Mouse (Mus musculus) layer of hippocampus, adult 11-12 months (tissue): ENCODE data around the gene Gm9817.
A peak's percentile ranks its signal among the peaks of the same experiment; 100 is the strongest.
"Not testable (repeated sequence)": the region's sequence is repeated elsewhere in the genome, so short reads cannot be mapped to it uniquely, and the experiment has no call there.

Experiments used
- DNase-seq: peaks from one replicate; pipeline ENCODE4 v3.0.0; 2022; ENCODE audit warnings: low spot score

Gm9817 gene

DNA sequence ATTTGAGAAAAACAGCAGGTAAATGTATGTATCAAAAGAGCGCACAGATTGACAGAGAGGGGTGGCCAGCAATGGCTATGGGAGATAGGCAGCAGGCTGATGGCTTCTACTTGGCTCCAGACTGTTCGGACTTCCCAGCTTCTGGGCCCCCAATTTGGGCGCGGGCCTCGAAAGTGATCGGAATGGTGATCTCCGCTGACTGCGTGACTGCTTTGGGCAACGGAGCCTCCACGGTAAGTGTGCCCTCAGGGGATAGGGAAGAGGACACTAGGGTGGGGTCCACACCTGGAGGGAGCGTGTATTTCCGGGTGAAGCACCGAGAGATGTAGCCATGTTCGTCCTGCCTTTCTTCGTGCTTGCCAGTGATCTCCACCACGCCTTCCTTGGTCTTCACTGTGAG is at the start of gene Gm9817:
Gene Gm9817, plus strand, starts transcription at position 301 of the 400 bp plus-strand sequence.
- DNase-seq, result not testable (repeated sequence)

GRCm38 (mm10) chr13:45029791-45030190 is 48.7 kb upstream of the Gm9817 start:
- DNase-seq, result no peak

GRCm38 (mm10) chr13:45030830-45031229 is 47.7 kb upstream of the Gm9817 start:
- DNase-seq, result peak; percentile 90

- DNase-seq, result no peak
Observed at GRCm38 (mm10) chr13:45031314-45031713, 47.2 kb upstream of the Gm9817 start.

DNA sequence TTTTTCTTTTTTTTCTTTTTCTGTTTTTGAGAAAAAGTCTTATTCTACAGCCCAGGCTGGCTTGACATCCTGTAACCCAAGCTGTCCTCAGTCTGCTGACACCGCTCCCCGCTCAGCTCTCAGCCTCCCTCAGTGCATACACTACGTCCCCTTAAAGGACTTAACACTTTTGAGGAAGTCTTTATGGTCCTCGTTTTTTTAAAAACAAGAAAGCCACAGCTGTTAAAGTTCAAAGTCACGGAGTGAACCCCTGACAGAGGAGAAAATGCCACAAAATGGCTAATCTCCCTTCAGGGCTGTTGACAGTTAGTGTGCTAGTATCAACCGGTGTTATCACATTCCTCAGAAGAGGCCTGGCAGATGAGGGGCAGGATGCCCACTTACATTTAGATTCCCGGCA is 46.7 kb upstream of the Gm9817 start:
- no peak for DNase-seq

DNA sequence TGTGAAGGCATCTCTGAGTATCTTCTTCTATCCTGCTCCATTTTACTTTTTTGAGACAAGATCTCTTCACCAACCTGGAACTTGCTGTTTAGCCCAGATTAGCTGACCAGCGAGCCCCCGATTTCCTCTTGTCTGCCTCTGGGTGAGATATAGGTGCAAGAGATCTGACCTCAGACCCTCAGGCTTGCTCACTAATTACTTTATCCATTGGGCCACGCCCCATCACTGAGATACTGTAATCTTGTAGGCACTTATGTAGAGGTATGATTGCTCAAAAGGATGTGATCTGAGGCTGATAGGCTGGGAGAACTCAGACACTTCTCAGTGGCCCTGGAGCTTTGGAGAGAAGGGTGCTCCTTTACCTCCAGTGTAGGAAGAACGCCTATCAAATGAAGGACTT is 46.0 kb upstream of the Gm9817 start:
- no peak for DNase-seq

- no peak for DNase-seq
Observed at GRCm38 (mm10) chr13:45033360-45033759, 45.1 kb upstream of the Gm9817 start.

DNA sequence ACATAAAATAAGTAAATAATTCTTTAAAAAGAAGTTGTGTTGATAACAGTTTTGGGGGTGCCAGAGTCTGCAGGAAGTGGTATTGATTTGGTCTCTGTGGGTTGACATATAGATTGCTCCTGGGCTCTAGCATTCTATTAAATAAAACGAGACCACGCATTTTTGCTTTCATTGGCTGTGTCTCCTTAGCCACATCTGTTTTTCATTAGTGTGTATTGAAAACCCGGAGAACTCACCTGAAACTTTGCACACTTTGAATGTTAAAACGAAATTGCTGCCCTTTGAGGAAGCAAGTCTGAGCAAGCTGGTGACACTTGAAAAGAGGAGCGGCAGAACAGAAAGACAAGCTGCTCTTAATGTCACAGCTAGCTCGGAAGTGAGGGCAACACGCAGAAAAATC is 43.7 kb upstream of the Gm9817 start:
- no peak for DNase-seq

GRCm38 (mm10) chr13:45036417-45036816 is 42.1 kb upstream of the Gm9817 start:
- DNase-seq, result no peak

- DNase-seq, result no peak
Observed at GRCm38 (mm10) chr13:45040195-45040594, 38.3 kb upstream of the Gm9817 start.

DNA sequence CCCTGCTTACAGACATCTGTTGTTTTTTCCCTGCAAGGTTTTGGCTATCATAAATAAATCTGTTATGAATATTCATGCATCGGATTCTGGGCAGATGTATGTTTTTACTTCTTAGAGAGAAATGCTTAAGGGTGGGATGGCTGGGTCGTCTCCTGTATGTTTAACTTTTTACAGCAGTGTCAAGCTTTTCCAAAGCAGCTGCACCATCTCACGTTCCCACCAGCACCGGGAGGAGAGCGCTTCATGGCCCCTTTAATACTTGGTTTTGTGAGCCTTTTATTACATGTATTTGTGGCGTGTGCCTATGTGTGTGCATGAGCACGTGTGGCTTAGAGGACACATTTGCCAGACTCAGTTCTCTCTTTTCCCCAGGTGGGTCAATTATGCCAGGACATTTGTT is 37.8 kb upstream of the Gm9817 start:
- no peak for DNase-seq

DNA sequence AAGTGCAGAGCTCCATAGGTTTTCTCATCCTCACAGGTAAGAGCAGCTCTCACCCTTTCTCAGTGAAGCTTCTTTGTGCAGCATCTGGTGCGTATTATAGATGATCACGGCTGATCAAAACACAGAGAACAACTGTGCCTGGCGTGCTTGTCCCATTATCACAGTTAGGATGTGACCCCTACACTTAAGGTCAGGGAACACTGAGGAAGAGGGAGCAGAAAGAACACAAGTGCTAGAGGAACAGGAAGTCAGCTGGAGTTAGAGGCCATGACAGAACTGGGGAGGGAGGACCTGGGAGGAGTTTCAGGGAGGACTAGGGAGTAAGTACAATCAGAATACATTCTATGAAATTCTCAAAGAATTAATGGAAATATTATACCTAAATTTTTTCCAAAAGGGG is 35.0 kb upstream of the Gm9817 start:
- no peak for DNase-seq

- DNase-seq, result peak; percentile 49
Observed at GRCm38 (mm10) chr13:45049261-45050020, 29.1 kb upstream of the Gm9817 start.

GRCm38 (mm10) chr13:45052805-45053204 is 25.7 kb upstream of the Gm9817 start:
- DNase-seq, result no peak

GRCm38 (mm10) chr13:45053843-45054242 is 24.6 kb upstream of the Gm9817 start:
- DNase-seq, result no peak

- DNase-seq, result no peak
Observed at GRCm38 (mm10) chr13:45059206-45059605, 19.3 kb upstream of the Gm9817 start.

DNA sequence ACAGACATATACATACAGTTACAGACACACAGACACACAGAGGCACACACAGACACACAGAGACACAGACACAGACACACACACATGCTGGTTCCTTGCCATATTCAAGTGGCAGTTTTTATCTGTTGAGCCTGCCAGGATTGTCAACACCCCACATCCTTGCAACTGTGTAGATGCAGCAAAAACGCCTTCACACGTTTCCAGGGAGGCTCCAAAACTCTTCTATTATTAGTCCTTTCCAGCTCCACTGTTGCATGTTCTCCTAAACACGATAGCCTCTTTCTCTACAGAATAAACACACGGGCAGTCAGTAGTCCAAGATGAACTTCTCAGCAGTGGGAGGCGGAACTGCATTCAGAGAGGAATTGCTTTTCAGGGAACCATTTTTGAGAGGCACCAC is 15.3 kb upstream of the Gm9817 start:
- DNase-seq, result no peak

GRCm38 (mm10) chr13:45064951-45065350 is 13.5 kb upstream of the Gm9817 start:
- no peak for DNase-seq

DNA sequence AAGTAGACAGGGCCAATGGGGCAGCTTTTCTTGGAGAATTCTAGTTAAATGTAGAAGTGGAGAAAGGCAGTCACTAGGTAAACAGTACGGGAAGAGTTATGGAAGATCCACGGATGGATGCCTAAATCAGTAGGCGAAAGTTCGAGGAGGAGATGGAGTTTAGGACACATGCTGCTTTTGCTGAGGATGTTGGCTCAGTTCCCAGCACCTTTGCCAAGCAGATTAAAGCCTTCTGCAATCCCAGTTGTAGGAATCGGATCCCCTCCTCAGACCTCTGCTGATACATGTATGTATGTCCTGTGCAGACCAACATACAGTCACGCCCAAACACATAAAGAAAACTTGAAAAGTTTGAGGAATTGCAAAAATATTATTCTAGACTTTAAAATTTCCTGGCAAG is 8.1 kb upstream of the Gm9817 start:
- no peak for DNase-seq

GRCm38 (mm10) chr13:45075012-45075411 is 3.5 kb upstream of the Gm9817 start:
- no peak for DNase-seq

DNA sequence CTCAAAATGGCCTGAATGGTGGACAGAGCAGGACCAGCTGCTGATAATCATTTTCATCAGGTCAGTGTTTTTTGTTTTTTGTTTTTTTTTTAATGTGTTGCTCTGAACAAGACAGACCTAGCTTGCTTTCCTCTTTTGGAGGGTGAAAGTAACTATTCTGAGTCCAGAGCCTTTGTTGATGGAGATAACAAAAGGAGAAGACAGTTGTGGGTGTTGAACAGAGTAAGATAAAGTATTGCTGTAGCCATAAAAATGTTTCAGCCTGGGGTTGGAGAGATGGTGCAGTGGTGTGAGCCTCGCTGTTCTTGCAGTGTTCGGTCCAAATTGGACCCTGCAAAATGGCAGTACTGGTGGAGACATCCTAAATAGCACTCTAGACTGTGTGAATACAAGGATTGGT is 2.8 kb upstream of the Gm9817 start:
- DNase-seq, result no peak

DNA sequence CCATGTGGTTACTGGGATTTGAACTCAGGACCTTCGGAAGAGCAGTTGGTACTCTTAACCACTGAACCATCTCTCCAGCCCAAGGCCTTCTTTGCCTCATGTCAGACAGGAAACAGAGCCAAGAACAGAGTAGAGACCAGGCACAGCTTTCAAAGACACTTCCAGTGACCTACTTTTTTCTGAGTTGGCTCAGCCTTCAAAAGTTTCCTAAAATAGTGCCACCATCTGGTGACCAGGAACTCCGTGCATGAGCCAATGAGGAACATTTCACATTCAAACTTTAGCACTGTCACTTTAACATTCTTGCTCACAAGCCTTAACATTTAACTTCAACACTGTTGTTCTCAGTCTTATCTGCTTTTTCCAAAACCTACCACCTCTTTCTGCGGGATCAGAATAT is 2.3 kb downstream of the Gm9817 start:
- DNase-seq, result no peak

DNA sequence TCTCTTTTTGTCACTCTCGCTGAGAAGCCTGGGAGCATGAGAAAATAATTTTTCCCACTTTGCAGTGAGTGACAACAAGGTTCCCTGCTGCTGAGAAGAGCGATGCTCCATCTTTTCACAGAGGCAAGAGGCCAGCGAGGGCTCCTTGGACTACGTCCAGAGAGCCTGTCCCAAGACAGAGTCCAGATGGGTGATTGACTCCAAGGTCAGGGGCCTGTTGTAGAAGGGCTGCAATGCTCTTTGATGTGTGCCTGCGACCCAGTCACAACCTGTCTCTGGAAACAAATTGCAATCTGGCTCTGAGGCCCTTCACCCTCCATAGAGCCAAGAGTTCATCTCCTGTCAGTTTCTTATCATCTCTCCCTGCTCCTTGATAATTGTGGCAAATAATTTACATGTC is 5.2 kb downstream of the Gm9817 start:
- DNase-seq, result no peak

DNA sequence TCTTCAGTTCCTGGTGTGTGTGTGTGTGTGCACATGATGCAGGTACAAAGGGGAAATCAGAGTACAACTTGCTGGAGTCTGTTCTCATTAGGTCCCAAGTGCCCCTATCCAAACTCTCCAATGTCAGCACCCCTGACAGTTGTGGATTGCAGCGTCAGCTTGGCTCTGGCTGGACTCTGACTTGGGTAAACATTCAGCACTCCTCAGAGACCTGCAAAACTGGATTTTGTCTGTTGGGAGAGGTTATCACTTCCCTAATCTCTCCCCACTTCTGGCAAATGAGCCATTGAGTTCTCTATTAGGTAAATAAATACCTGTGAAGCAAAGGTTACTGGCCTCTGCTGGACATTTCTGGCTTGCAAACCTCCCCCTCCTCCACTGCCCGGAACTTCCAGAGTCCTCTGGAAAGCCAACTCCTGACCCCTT is 10.3 kb downstream of the Gm9817 start:
- DNase-seq, result no peak
